Mouse (Mus musculus) kidney, postnatal 4 days (tissue): ENCODE measurements at regions not wholly inside any gene's neighbourhood (a gene's known extent, or its start where the extent isn't known, plus 50 kb on each side); places are given as distances from the start of the nearest gene placed in this dataset.

Experiments
- DNase-seq, 2 experiments: peaks; one replicate each; pipeline ENCODE4 v3.0.0; 2021; ENCODE audit warnings: mixed read lengths in 2 of 2

- no peak for DNase-seq
Observed at GRCm38 (mm10) chr13:70134544-70134943, 332.3 kb downstream of the Med10 start.

DNA sequence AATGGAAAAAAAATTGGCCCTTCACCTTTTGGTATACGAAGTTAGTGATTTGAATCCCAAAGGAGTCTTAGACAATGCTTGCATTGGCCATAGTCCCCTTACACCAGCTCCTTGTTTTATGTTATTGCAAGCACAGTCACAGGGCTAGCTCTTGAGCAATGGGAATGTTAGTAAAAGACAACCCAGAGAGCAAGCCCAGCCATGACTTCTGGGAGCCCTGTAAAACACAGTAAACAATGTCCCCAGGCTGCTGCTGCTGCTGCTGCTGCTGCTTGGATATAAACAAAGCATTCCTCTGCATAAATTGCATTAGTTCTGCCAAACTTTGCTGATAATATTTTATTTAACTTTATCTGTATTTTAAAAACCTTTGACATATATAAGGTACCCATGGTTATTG, 334.0 kb downstream of the Med10 start:
- DNase-seq = no peak

- no peak for DNase-seq
Observed at GRCm38 (mm10) chr13:70144461-70144860, 342.3 kb downstream of the Med10 start.

GRCm38 (mm10) chr13:70145466-70145865, 343.3 kb downstream of the Med10 start:
- no peak for DNase-seq

DNA sequence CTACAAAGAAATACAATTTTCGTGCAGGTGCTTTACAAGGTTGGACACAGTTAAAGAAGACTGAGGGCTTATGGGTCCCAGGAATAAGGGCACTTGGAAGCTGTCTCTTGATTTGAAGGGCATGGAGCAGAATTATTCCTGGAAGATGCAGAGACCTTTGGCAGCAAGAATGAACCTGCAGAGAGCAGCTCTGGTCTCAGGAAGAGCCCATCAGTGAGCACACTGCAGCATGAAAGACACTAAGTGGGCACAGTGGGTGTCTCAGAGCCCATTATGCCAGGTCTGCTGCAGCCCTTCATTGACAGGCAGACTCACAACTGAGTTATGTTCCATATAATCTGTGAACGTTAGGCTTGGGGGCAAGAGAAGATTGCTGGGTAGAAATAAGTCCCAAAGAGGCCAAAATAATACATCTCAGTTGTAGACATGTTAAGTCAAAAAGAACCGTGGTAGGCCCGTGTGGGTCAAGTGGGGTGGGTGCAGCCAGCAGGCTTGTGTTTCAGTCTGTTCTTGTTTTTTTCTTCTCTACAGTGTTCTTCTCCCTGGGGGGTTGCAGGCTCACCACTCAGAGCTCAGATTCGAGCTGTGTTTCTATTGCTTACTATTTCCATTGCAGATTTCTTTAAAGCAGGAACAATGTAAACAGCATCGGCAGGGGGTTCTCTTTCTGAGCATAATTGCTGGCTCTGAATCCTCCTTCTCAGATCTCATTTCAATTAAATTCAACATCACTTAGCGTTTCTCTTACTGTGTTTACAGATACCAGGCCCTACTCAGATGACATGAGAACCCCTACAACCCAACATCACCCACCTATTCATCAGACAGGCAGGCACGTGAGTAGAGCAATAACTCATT, 347.1 kb downstream of the Med10 start:
- no peak for DNase-seq

- no peak for DNase-seq
Observed at GRCm38 (mm10) chr13:70149899-70150184, 347.6 kb downstream of the Med10 start.

- DNase-seq = no peak
Observed at GRCm38 (mm10) chr13:70153062-70153461, 350.9 kb downstream of the Med10 start.

DNA sequence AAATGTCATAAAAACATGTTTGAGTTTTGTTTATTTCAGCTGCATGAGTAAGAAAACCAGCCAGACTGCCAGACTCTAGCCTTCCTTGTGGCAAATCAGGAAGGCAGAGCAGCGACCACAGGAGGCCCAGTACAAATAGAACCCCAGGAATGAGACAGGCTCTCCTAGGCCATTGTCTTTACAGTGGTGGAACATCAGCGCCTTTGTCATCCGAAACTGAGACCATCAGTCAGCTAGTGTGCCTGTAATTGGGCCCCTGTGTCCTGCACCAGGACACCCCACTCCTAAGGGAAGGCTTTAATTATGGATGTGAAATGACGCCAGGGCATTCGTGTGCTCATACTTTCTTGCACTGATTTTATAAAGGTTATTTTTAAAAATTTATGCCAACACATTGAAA, 353.4 kb downstream of the Med10 start:
- DNase-seq = no peak

DNA sequence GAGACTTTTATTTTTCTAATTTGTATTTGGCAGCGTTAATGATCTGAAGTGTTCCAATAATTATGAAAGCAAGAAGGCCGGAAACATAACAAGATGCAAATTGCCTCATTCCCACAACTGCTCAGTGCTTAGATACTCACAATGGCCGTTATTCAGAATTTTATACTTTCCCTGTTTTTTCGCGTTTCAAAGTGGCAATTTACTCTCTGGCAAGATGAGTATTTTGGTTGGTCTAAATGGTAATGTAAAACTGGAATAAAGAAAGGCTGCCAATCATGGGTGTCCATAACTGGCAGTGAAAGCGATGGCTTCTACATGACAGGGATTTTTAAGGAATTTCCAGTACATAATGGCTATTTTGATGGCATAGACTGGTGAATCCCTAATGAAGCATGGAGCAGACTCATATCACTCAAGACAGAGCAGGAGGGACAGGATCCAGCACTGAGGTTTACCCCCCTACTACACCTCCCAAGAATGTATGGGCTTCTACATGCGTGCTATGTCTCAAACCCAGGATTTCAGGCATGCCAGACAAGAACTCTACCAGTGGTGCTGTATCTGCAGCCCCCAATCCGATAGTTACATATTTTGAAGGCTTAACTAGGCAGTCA, 354.9 kb downstream of the Med10 start:
- no peak for DNase-seq

- no peak for DNase-seq
Observed at GRCm38 (mm10) chr13:70159065-70159464, 356.9 kb downstream of the Med10 start.

GRCm38 (mm10) chr13:70159604-70160003, 357.4 kb downstream of the Med10 start:
- DNase-seq = peak; percentile 11 to 12

DNA sequence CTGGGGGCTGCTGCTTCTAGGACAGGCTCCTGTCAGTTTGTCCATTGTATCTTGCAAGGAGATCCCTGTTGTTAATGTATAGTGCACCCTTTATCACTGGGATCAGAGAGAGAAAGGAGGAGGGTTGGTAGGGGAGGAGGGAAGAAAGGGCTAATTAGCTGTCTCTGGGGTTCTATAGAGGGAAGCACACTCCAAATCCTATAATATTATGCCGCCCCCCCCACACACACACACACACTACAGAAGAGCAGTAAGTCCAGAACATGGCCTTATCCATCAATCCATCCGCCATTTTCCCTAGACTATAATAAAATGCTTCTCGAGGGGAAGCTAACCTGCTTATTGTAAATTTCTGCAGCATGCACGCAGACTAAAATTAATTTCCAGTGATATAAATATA, 359.9 kb downstream of the Med10 start:
- no peak for DNase-seq

DNA sequence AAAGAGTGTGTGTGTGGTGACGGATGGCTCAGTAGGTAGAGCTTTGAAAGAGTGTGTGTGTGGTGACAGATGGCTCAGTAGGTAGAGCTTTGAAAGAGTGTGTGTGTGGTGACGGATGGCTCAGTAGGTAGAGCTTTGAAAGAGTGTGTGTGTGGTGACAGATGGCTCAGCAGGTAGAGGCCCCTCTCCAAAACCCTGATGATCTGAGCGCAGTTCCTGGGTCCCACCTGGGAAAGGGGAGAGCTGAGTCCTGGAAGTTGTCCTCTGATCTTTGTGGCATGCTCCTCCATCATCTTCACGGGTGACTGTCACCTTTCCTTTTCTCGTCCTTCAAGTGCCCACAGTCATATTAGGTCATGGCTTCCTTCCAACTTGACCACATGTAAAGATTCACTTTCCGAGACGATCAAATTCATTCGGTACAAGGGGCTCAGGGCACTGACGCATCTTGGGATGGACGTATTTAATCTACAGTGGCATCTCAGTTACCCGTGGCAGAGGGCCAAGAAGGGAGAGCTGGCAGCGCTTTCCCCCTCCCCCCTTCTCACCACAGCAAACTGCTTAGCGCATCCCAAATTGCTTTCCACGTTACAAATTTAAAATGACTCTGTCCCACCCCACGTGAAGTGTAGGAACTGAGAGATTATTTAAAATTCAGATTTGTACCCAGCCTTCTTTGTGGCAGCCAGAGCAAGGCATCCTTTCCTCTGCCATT, 363.5 kb downstream of the Med10 start:
- no peak for DNase-seq

DNA sequence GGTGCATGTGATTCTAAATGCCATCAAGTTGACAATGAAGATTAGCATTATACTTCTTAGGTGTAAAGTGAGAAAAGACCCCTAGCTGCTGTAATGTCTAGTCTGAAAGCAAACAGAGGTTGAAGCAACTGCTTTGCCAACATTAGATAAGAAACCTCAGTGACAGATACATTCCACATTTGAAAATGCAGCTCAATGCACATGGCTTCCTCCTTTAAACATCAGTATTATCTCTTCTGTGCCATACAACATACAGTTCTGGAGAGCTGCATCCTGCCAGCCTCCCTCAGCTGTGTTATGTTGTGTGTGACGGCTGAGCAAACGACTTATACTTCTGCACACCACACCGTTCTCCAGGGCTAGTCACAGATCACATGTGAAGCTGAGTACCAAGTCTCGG, 365.6 kb downstream of the Med10 start:
- no peak for DNase-seq

- DNase-seq = no peak
Observed at GRCm38 (mm10) chr13:70168906-70169305, 366.7 kb downstream of the Med10 start.

DNA sequence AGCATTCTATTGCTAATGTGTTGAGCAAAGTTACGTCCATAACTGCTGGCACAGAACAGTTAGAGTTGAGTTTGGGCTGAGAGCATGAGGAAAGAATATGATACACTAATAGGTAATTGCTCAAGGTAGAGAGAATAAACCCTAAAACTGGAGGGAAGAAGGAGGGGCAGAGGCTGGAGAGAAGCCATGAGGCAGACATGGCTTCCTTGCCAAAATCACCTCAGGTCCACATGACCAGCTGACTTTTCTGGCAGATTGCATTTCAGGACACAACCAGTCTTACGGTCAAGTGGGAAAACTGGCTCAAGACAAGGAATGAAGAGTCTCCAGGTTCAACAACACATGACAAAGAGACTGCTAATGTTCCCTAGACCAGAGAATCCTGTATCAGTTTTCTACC, 374.9 kb downstream of the Med10 start:
- no peak for DNase-seq

GRCm38 (mm10) chr13:70178073-70178491, 375.9 kb downstream of the Med10 start:
- no peak for DNase-seq

GRCm38 (mm10) chr13:70190978-70191377, 388.8 kb downstream of the Med10 start:
- DNase-seq = no peak

GRCm38 (mm10) chr13:70192101-70193025, 390.2 kb downstream of the Med10 start:
- DNase-seq = no peak

- no peak for DNase-seq
Observed at GRCm38 (mm10) chr13:70193270-70193669, 391.1 kb downstream of the Med10 start.

- no peak for DNase-seq
Observed at GRCm38 (mm10) chr13:70195854-70196253, 393.7 kb downstream of the Med10 start.

DNA sequence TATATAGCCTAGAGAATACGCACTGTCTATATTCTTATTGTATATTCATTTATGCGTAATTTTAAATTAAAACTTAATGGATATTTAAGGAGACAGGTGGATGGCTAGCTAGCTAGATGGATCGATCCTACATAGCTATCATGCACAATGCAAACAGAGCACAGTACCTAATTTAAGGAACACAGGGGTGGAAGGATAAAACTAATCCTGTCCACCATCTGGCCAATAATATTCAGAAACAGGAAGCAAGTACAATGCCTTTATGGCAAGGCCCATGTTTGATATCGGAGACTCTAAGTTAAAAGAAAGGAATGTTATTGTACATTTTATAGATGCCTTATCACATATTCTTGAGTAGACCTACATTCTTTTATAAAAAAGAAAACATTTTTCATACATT, 396.4 kb downstream of the Med10 start:
- no peak for DNase-seq

DNA sequence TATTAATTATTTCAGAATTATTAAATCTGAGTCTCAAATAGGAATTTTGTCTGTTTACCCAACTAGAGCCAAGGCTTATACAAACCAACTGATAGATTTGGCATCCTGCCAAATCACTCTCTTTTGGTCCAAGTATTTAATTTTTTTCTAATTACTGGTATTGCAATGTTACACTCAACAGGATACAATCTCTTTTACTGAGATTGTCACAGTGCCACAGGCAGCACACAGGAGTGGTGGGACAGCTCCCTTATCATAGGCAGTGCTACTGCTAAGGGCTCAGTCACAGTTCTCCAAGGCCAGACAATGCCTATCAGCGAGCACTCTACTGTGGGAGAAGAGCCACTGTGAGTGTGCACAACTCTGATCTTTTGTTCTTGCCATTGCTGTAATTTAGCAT, 396.9 kb downstream of the Med10 start:
- no peak for DNase-seq
